ENCODE assay signal across 9 mouse cellular contexts in genomic region chr2:156181592-156181991, GRCm38 (mm10). TPM values are rescaled to one million over a fixed set of nuclear protein-coding genes. Genes with fewer than 3 reads are reported as not detected.
DNase-seq lines count a peak whose midpoint lies in the region; ATAC-seq and TF ChIP-seq lines count a peak whose summit lies in the region.
"Had no signal": no experiment of that assay in that cellular context is flagged by ENCODE, and none has a peak within 500 bp of the region (broad histone marks: within the 10 kb centered on the region; RNA-seq: fewer than 3 reads in every experiment).

No protein-coding gene starts in this region.

- H3K4me2 ChIP-seq in hindbrain, embryonic 14.5 days (replicated peaks), result peak overlapping the region; percentile 69
- H3K4me2 ChIP-seq in hindbrain, embryonic 11.5 days (replicated peaks; ENCODE audit: low read depth, low read length), result no peak overlapping the region
- H3K4me2 ChIP-seq in neural tube, embryonic 12.5 days (replicated peaks), result peak overlapping the region; percentile 61; the same call in 1 of the 2 replicates

- 74% methylated on average over 2 of the region's 2 CpGs for WGBS in hindbrain, embryonic 14.5 days
- WGBS in hindbrain, embryonic 11.5 days, result 73% methylated on average over 2 of the region's 2 CpGs
- 79% methylated on average over 2 of the region's 2 CpGs for WGBS in neural tube, embryonic 12.5 days
- 57% methylated on average over 2 of the region's 2 CpGs for WGBS in olfactory bulb, adult 2 months

- TF ChIP-seq POLR2A in olfactory bulb, adult 2 months (IDR thresholded peaks at IDR 0.05; ENCODE audit: insufficient read depth, low read depth, low read length), result no peak

- peak overlapping the region; percentile 98; the same call in 1 of the 2 replicates for H3K27ac ChIP-seq in hindbrain, embryonic 14.5 days
- no peak overlapping the region for H3K27ac ChIP-seq in hindbrain, embryonic 11.5 days (ENCODE audit: low read depth, low read length)
- no peak overlapping the region for H3K27ac ChIP-seq in neural tube, embryonic 12.5 days
- 0 out of 2 replicates have a peak overlapping the region, but pooled peaks have one; percentile 64 for H3K27ac ChIP-seq in olfactory bulb, adult 2 months (ENCODE audit: insufficient read depth, low read depth, low read length)

- no peak for DNase-seq in hindbrain, embryonic 14.5 days (ENCODE audit: low spot score)
- DNase-seq in hindbrain, embryonic 11.5 days (ENCODE audit: low spot score), result no peak
- DNase-seq in neural tube, embryonic 10.5 days (ENCODE audit: extremely low spot score, low spot score), result no peak
- DNase-seq in urinary bladder, postnatal 14 days (ENCODE audit: low spot score), result no peak
- DNase-seq: B cell, adult 2 months had no signal

- peaks cover 38% of the 10 kb centered on the region for H3K4me1 ChIP-seq in erythroblast, embryonic 14.5 days (ENCODE audit: control insufficient read depth)
- peaks cover 28% of the 10 kb centered on the region for H3K4me1 ChIP-seq in hindbrain, embryonic 14.5 days (replicated peaks; ENCODE audit: control insufficient read depth, insufficient read depth, low read length)
- peaks cover 2% of the 10 kb centered on the region for H3K4me1 ChIP-seq in hindbrain, embryonic 11.5 days (replicated peaks; ENCODE audit: control insufficient read depth, insufficient read depth, low read length)
- peaks cover 21% of the 10 kb centered on the region for H3K4me1 ChIP-seq in neural tube, embryonic 12.5 days
- H3K4me1 ChIP-seq in olfactory bulb, adult 2 months (ENCODE audit: control insufficient read depth, insufficient read depth, low read length), result peaks cover 2% of the 10 kb centered on the region; the same call in 1 of the 2 replicates

- peaks cover 27% of the 10 kb centered on the region for H3K36me3 ChIP-seq in erythroblast, embryonic 14.5 days (ENCODE audit: control insufficient read depth)
- H3K36me3 ChIP-seq in hindbrain, embryonic 14.5 days (replicated peaks; ENCODE audit: control insufficient read depth, insufficient read depth), result peaks cover 19% of the 10 kb centered on the region
- H3K36me3 ChIP-seq in hindbrain, embryonic 11.5 days (ENCODE audit: control insufficient read depth, insufficient read depth, low read length), result peaks cover 2% of the 10 kb centered on the region; the same call in 1 of the 2 replicates
- H3K36me3 ChIP-seq in neural tube, embryonic 12.5 days, result peaks cover 15% of the 10 kb centered on the region

- TF ChIP-seq CTCF in olfactory bulb, adult 2 months (IDR thresholded peaks at IDR 0.05; ENCODE audit: insufficient read depth, low read depth, low read length), result no peak

- H3K27me3 ChIP-seq in erythroblast, embryonic 14.5 days (ENCODE audit: control insufficient read depth), result no peaks in the 10 kb centered on the region
- H3K27me3 ChIP-seq in hindbrain, embryonic 14.5 days (ENCODE audit: control insufficient read depth, insufficient read depth, low read length), result no peaks in the 10 kb centered on the region
- no peaks in the 10 kb centered on the region for H3K27me3 ChIP-seq in hindbrain, embryonic 11.5 days (ENCODE audit: control insufficient read depth, insufficient read depth, low read length)
- no peaks in the 10 kb centered on the region for H3K27me3 ChIP-seq in neural tube, embryonic 12.5 days (replicated peaks)

- ATAC-seq in erythroblast, adult 5-6 weeks (replicated peaks; ENCODE audit: low FRiP score, poor library complexity, severe bottlenecking), result no peak
- ATAC-seq in hindbrain, embryonic 14.5 days (ENCODE audit: low FRiP score), result no peak
- ATAC-seq in hindbrain, embryonic 11.5 days (ENCODE audit: low FRiP score), result no peak
- no peak for ATAC-seq in neural tube, embryonic 12.5 days (ENCODE audit: low FRiP score, low read depth)

- no peaks in the 10 kb centered on the region for H3K9me3 ChIP-seq in erythroblast, embryonic 14.5 days (ENCODE audit: control insufficient read depth, low read length)
- H3K9me3 ChIP-seq in hindbrain, embryonic 14.5 days (ENCODE audit: control insufficient read depth, low read length), result no peaks in the 10 kb centered on the region
- H3K9me3 ChIP-seq in hindbrain, embryonic 11.5 days (ENCODE audit: control insufficient read depth, low read length), result no peaks in the 10 kb centered on the region
- H3K9me3 ChIP-seq in neural tube, embryonic 12.5 days, result no peaks in the 10 kb centered on the region

- H3K9ac ChIP-seq in hindbrain, embryonic 14.5 days, result peak overlapping the region; percentile 13; the same call in 1 of the 2 replicates
- H3K9ac ChIP-seq in hindbrain, embryonic 11.5 days (ENCODE audit: low read depth, low read length), result no peak overlapping the region
- no peak overlapping the region for H3K9ac ChIP-seq in neural tube, embryonic 12.5 days

- H3K4me3 ChIP-seq in erythroblast, embryonic 14.5 days (replicated peaks), result peak overlapping the region; percentile 99
- no peak overlapping the region for H3K4me3 ChIP-seq in hindbrain, embryonic 14.5 days (replicated peaks; ENCODE audit: low read length)
- H3K4me3 ChIP-seq in hindbrain, embryonic 11.5 days (ENCODE audit: low read depth, low read length), result no peak overlapping the region
- no peak overlapping the region for H3K4me3 ChIP-seq in neural tube, embryonic 12.5 days
- H3K4me3 ChIP-seq in olfactory bulb, adult 2 months (ENCODE audit: insufficient read depth, low read depth, low read length), result no peak overlapping the region

RNA-seq across cellular contexts. Expression of gene Rbm39, which starts 1.6 kb away (rescaled TPM):
- polyA plus RNA-seq in erythroblast, embryonic 14.5 days (2012), result 37.5 TPM in 2 replicates
- total RNA-seq in erythroblast, adult 5-6 weeks (2015; ENCODE audit: low replicate concordance), result 528 and 548 TPM in 2 replicates
- total RNA-seq in erythroblast, adult 5-6 weeks (2017; ENCODE audit: low replicate concordance), result 550 and 778 TPM in 2 replicates
- polyA plus RNA-seq in hindbrain, embryonic 14.5 days (2014; fragmentation: Nextera tagmentation; extraction: Ambion mirVana), result 396 and 461 TPM in 2 replicates
- 639 and 715 TPM in 2 replicates for polyA plus RNA-seq in hindbrain, embryonic 11.5 days (2014; fragmentation: Nextera tagmentation; extraction: Ambion mirVana)
- 583 and 625 TPM in 2 replicates for polyA plus RNA-seq in neural tube, embryonic 12.5 days (2016; fragmentation: Nextera tagmentation; extraction: Ambion mirVana)
- polyA plus RNA-seq in olfactory bulb, adult 2 months (2012; ENCODE audit: insufficient read depth, insufficient read length, low replicate concordance, missing spikeins), result 643 TPM in 1 of 2 replicates, not detected in the other

RNA-seq across cellular contexts. Expression of gene Phf20, which starts 14.7 kb away (rescaled TPM):
- polyA plus RNA-seq in erythroblast, embryonic 14.5 days (2012), result 1.2 and 1.5 TPM in 2 replicates
- total RNA-seq in erythroblast, adult 5-6 weeks (2015; ENCODE audit: low replicate concordance), result 12.7 and 13.6 TPM in 2 replicates
- 7.1 and 15.3 TPM in 2 replicates for total RNA-seq in erythroblast, adult 5-6 weeks (2017; ENCODE audit: low replicate concordance)
- 107 and 117 TPM in 2 replicates for polyA plus RNA-seq in hindbrain, embryonic 14.5 days (2014; fragmentation: Nextera tagmentation; extraction: Ambion mirVana)
- polyA plus RNA-seq in hindbrain, embryonic 11.5 days (2014; fragmentation: Nextera tagmentation; extraction: Ambion mirVana), result 80.9 and 104 TPM in 2 replicates
- polyA plus RNA-seq in neural tube, embryonic 12.5 days (2016; fragmentation: Nextera tagmentation; extraction: Ambion mirVana), result 91.0 and 91.9 TPM in 2 replicates
- polyA plus RNA-seq in olfactory bulb, adult 2 months (2012; ENCODE audit: insufficient read depth, insufficient read length, low replicate concordance, missing spikeins), result 586 TPM in 1 of 2 replicates, not detected in the other

RNA-seq across cellular contexts. Expression of gene Nfs1, which starts 37.6 kb away (rescaled TPM):
- 3.2 and 3.4 TPM in 2 replicates for polyA plus RNA-seq in erythroblast, embryonic 14.5 days (2012)
- 6.3 and 17.8 TPM in 2 replicates for total RNA-seq in erythroblast, adult 5-6 weeks (2015; ENCODE audit: low replicate concordance)
- 12.8 and 13.7 TPM in 2 replicates for total RNA-seq in erythroblast, adult 5-6 weeks (2017; ENCODE audit: low replicate concordance)
- 29.3 and 31.3 TPM in 2 replicates for polyA plus RNA-seq in hindbrain, embryonic 14.5 days (2014; fragmentation: Nextera tagmentation; extraction: Ambion mirVana)
- 37.1 and 37.7 TPM in 2 replicates for polyA plus RNA-seq in hindbrain, embryonic 11.5 days (2014; fragmentation: Nextera tagmentation; extraction: Ambion mirVana)
- 34.4 and 34.6 TPM in 2 replicates for polyA plus RNA-seq in neural tube, embryonic 12.5 days (2016; fragmentation: Nextera tagmentation; extraction: Ambion mirVana)
- polyA plus RNA-seq in olfactory bulb, adult 2 months (2012; ENCODE audit: insufficient read depth, insufficient read length, low replicate concordance, missing spikeins), result not detected in 2 replicates

RNA-seq across cellular contexts. Expression of gene Romo1, which starts 37.8 kb away (rescaled TPM):
- polyA plus RNA-seq in erythroblast, embryonic 14.5 days (2012), result 41.6 and 50.1 TPM in 2 replicates
- total RNA-seq in erythroblast, adult 5-6 weeks (2015; ENCODE audit: low replicate concordance), result 25.4 and 29.3 TPM in 2 replicates
- 12.7 TPM in 1 of 2 replicates, not detected in the other for total RNA-seq in erythroblast, adult 5-6 weeks (2017; ENCODE audit: low replicate concordance)
- polyA plus RNA-seq in hindbrain, embryonic 14.5 days (2014; fragmentation: Nextera tagmentation; extraction: Ambion mirVana), result 446 and 540 TPM in 2 replicates
- 386 and 402 TPM in 2 replicates for polyA plus RNA-seq in hindbrain, embryonic 11.5 days (2014; fragmentation: Nextera tagmentation; extraction: Ambion mirVana)
- polyA plus RNA-seq in neural tube, embryonic 12.5 days (2016; fragmentation: Nextera tagmentation; extraction: Ambion mirVana), result 445 and 476 TPM in 2 replicates
- polyA plus RNA-seq in olfactory bulb, adult 2 months (2012; ENCODE audit: insufficient read depth, insufficient read length, low replicate concordance, missing spikeins), result not detected in 2 replicates

RNA-seq across cellular contexts. Expression of gene Gm28036, which starts 54.7 kb away (rescaled TPM):
- polyA plus RNA-seq in erythroblast, embryonic 14.5 days (2012), result 0.01 TPM in 1 of 2 replicates, not detected in the other
- 0.42 and 15.8 TPM in 2 replicates for total RNA-seq in erythroblast, adult 5-6 weeks (2015; ENCODE audit: low replicate concordance)
- 5.3 and 14.0 TPM in 2 replicates for total RNA-seq in erythroblast, adult 5-6 weeks (2017; ENCODE audit: low replicate concordance)
- 12.3 and 14.2 TPM in 2 replicates for polyA plus RNA-seq in hindbrain, embryonic 14.5 days (2014; fragmentation: Nextera tagmentation; extraction: Ambion mirVana)
- polyA plus RNA-seq in hindbrain, embryonic 11.5 days (2014; fragmentation: Nextera tagmentation; extraction: Ambion mirVana), result 19.7 and 20.1 TPM in 2 replicates
- 27.9 and 30.2 TPM in 2 replicates for polyA plus RNA-seq in neural tube, embryonic 12.5 days (2016; fragmentation: Nextera tagmentation; extraction: Ambion mirVana)
- not detected in 2 replicates for polyA plus RNA-seq in olfactory bulb, adult 2 months (2012; ENCODE audit: insufficient read depth, insufficient read length, low replicate concordance, missing spikeins)

Comparison
In these comparisons a context has a peak if more than half of its experiments do, and no peak if none do; other contexts are left out.
1. H3K27ac ChIP-seq: peak in hindbrain, embryonic 14.5 days (single experiment) and olfactory bulb, adult 2 months (single experiment); none in hindbrain, embryonic 11.5 days (single experiment) and neural tube, embryonic 12.5 days (single experiment).
2. RNA of gene Phf20, which starts 14.7 kb away (polyA plus RNA-seq): 586 TPM in olfactory bulb, adult 2 months, 107 to 117 TPM in hindbrain, embryonic 14.5 days, 80.9 to 104 TPM in hindbrain, embryonic 11.5 days and 91.0 to 91.9 TPM in neural tube, embryonic 12.5 days; 1.2 to 1.5 TPM in erythroblast, embryonic 14.5 days; every median in the first group is over 10 times any median in the second.